Mouse (Mus musculus): Measurements from ENCODE around the gene Cad. TPM values are rescaled to one million over a fixed set of nuclear protein-coding genes. Genes with fewer than 3 reads are reported as not detected.
"Not testable (repeated sequence)": the region's sequence is repeated elsewhere in the genome, so short reads cannot be mapped to it uniquely, and the experiment has no call there.

Gene Cad
- 10 to 100 TPM; 15.6 to 17.5 TPM for total RNA-seq (2021)
- long read RNA-seq, experiment 1, partial matches to known transcripts, result 5 of 11 reads
- long read RNA-seq, experiment 1, other reads (novel, unspliced or antisense), result 6 of 11 reads
- long read RNA-seq, experiment 2, full-length matches to known transcripts, result 2 of 9 reads
- long read RNA-seq, experiment 2, partial matches to known transcripts, result 3 of 9 reads
- long read RNA-seq, experiment 2, other reads (novel, unspliced or antisense), result 4 of 9 reads

GRCm38 (mm10) chr5:31054261-31055215, at the start of gene Cad:
Gene Cad, plus strand, starts transcription at chr5:31054780.
- DNase-seq (ENCODE audit: low spot score in 2 of 2), result peak; percentile 89 to 95

GRCm38 (mm10) chr5:31012737-31013136, 41.8 kb upstream of the Cad start:
- no peak for DNase-seq (ENCODE audit: low spot score in 2 of 2)

GRCm38 (mm10) chr5:31015913-31016312, 38.7 kb upstream of the Cad start:
- DNase-seq (ENCODE audit: low spot score in 2 of 2), result no peak

GRCm38 (mm10) chr5:31021790-31022189, 32.8 kb upstream of the Cad start:
- not testable (repeated sequence) for DNase-seq (ENCODE audit: low spot score in 2 of 2)

- no peak for DNase-seq (ENCODE audit: low spot score in 2 of 2)
Measured at GRCm38 (mm10) chr5:31022690-31023089, 31.9 kb upstream of the Cad start.

GRCm38 (mm10) chr5:31023254-31023653, 31.3 kb upstream of the Cad start:
- no peak for DNase-seq (ENCODE audit: low spot score in 2 of 2)

GRCm38 (mm10) chr5:31024641-31025040, 29.9 kb upstream of the Cad start:
- no peak for DNase-seq (ENCODE audit: low spot score in 2 of 2)

- no peak for DNase-seq (ENCODE audit: low spot score in 2 of 2)
Measured at GRCm38 (mm10) chr5:31030926-31031325, 23.7 kb upstream of the Cad start.

- no peak for DNase-seq (ENCODE audit: low spot score in 2 of 2)
Measured at GRCm38 (mm10) chr5:31031508-31031907, 23.1 kb upstream of the Cad start.

GRCm38 (mm10) chr5:31034669-31035068, 19.9 kb upstream of the Cad start:
- DNase-seq (ENCODE audit: low spot score in 2 of 2), result no peak

GRCm38 (mm10) chr5:31036556-31036955, 18.0 kb upstream of the Cad start:
- DNase-seq (ENCODE audit: low spot score in 2 of 2), result not testable (repeated sequence)

- no peak for DNase-seq (ENCODE audit: low spot score in 2 of 2)
Measured at GRCm38 (mm10) chr5:31038171-31038845, 16.3 kb upstream of the Cad start.

GRCm38 (mm10) chr5:31046416-31046815, 8.2 kb upstream of the Cad start:
- DNase-seq (ENCODE audit: low spot score in 2 of 2), result no peak

GRCm38 (mm10) chr5:31047074-31047473, 7.5 kb upstream of the Cad start:
- DNase-seq (ENCODE audit: low spot score in 2 of 2), result no peak

GRCm38 (mm10) chr5:31047848-31048762, 6.5 kb upstream of the Cad start, which contains the start of gene Atraid:
Gene Atraid, plus strand, starts transcription at chr5:31048312.
- peak; percentile 98 to 99 for DNase-seq (ENCODE audit: low spot score in 2 of 2)

- DNase-seq (ENCODE audit: low spot score in 2 of 2), result peak; percentile 12 to 39
Measured at GRCm38 (mm10) chr5:31048763-31049641, 5.6 kb upstream of the Cad start, which contains the start of gene Slc5a6. Gene Slc5a6, minus strand, starts transcription at chr5:31048924.

GRCm38 (mm10) chr5:31050427-31050826, 4.2 kb upstream of the Cad start:
- DNase-seq (ENCODE audit: low spot score in 2 of 2), result no peak

- DNase-seq (ENCODE audit: low spot score in 2 of 2), result not testable (repeated sequence)
Measured at GRCm38 (mm10) chr5:31053728-31054127, 852 bp upstream of the Cad start.

Data from layer of hippocampus, postnatal 14 days (tissue).